Mouse (Mus musculus) MEL (cell line): Measurements from ENCODE around the gene Dus2. TPM values are rescaled to one million over a fixed set of nuclear protein-coding genes. Genes with fewer than 3 reads are reported as not detected.
A peak's percentile ranks its signal among the peaks of the same experiment; 100 is the strongest.

Source experiments
- DNase-seq: peaks from one replicate; pipeline ENCODE4 v3.0.0; 2011; ENCODE audit warnings: low read depth, low spot score
- H3K27ac ChIP-seq: 2 replicates; pipeline ENCODE4 v1.5.1; 2012; ENCODE audit warnings: low read depth, mild to moderate bottlenecking, control low read depth, low read length, moderate library complexity; ENCODE audit not compliant: control insufficient read depth
- H3K27me3 ChIP-seq, 2 experiments: fragments of 150-350 bp in 1 of 2; sonication (generic) in 1 of 2; 2 replicates each; pipeline ENCODE4 v1.6.1; 2012; ENCODE audit warnings: low read length in 2 of 2, mild to moderate bottlenecking in 2 of 2, improper control_type of control experiment in 1 of 2, moderate library complexity in 1 of 2; ENCODE audit not compliant: insufficient read depth in 2 of 2, control insufficient read depth in 1 of 2
- H3K36me3 ChIP-seq, 2 experiments: 2 replicates each; pipeline ENCODE4 v1.6.1; 2012 to 2014; ENCODE audit warnings: low read length in 2 of 2, improper control_type of control experiment in 1 of 2, inconsistent platforms in 1 of 2, mild to moderate bottlenecking in 1 of 2; ENCODE audit not compliant: insufficient read depth in 2 of 2, control insufficient read depth in 1 of 2
- H3K4me1 ChIP-seq, 2 experiments: fragments of 150-350 bp in 1 of 2; sonication (generic) in 1 of 2; 2 replicates each; pipeline ENCODE4 v1.6.1; 2012; ENCODE audit warnings: low read length in 2 of 2, improper control_type of control experiment in 1 of 2, mild to moderate bottlenecking in 1 of 2; ENCODE audit not compliant: insufficient read depth in 2 of 2, control insufficient read depth in 1 of 2
- H3K4me3 ChIP-seq, 2 experiments: fragments of 150-350 bp in 1 of 2; sonication (generic) in 1 of 2; 2 replicates each; pipeline ENCODE4 v1.5.1; 2012; ENCODE audit warnings: low read depth in 2 of 2, low read length in 2 of 2, mild to moderate bottlenecking in 2 of 2, moderate library complexity in 2 of 2, control low read depth in 1 of 2, improper control_type of control experiment in 1 of 2; ENCODE audit not compliant: control insufficient read depth in 1 of 2, insufficient read depth in 1 of 2
- H3K79me2 ChIP-seq: 2 replicates; pipeline ENCODE4 v1.6.1; 2012; ENCODE audit warnings: mild to moderate bottlenecking, low read length, moderate library complexity; ENCODE audit not compliant: control insufficient read depth, poor library complexity, insufficient read depth
- H3K9ac ChIP-seq: 2 replicates; pipeline ENCODE4 v1.6.1; 2012; ENCODE audit warnings: low read depth, mild to moderate bottlenecking, control low read depth, low read length, moderate library complexity; ENCODE audit not compliant: control insufficient read depth, poor library complexity, severe bottlenecking
- H3K9me3 ChIP-seq: fragments of 150-350 bp; sonication (generic); replicated peaks from 2 replicates; pipeline ENCODE4 v1.6.1; 2012; ENCODE audit warnings: mild to moderate bottlenecking, low read length, improper control_type of control experiment, moderate library complexity; ENCODE audit not compliant: insufficient read depth
- CHD2 ChIP-seq: IDR thresholded peaks from 2 replicates; pipeline ENCODE4 v1.6.1; 2011; ENCODE audit warnings: low read length, improper control_type of control experiment
- CTCF ChIP-seq, 3 experiments: IDR thresholded peaks in 2 of 3; conservative IDR thresholded peaks in 1 of 3; 2 replicates each; pipeline ENCODE4 v1.5.1; 2011 to 2012; ENCODE audit warnings: low read length in 3 of 3, low read depth in 2 of 3, mild to moderate bottlenecking in 2 of 3, improper control_type of control experiment in 1 of 3, inconsistent platforms in 1 of 3, mixed read lengths in 1 of 3, moderate library complexity in 1 of 3; ENCODE audit not compliant: control insufficient read depth in 1 of 3, insufficient read depth in 1 of 3, poor library complexity in 1 of 3, severe bottlenecking in 1 of 3
- EP300 ChIP-seq, 2 experiments: IDR thresholded peaks; 2 replicates each; pipeline ENCODE4 v1.6.1; 2011; ENCODE audit warnings: improper control_type of control experiment in 2 of 2, low read length in 2 of 2, low read depth in 1 of 2, mild to moderate bottlenecking in 1 of 2
- GABPA ChIP-seq: IDR thresholded peaks from 2 replicates; pipeline ENCODE4 v1.6.1; 2012; ENCODE audit warnings: low read depth, mild to moderate bottlenecking, inconsistent platforms, low read length, improper control_type of control experiment, moderate library complexity
- GATA1 ChIP-seq: IDR thresholded peaks from 2 replicates; pipeline ENCODE4 v1.6.1; 2011; ENCODE audit warnings: low read depth, low read length, improper control_type of control experiment
- JUND ChIP-seq: IDR thresholded peaks from 2 replicates; pipeline ENCODE4 v1.6.1; 2011; ENCODE audit warnings: low read depth, mild to moderate bottlenecking, improper control_type of control experiment, low read length
- MAX ChIP-seq: IDR thresholded peaks from 2 replicates; pipeline ENCODE4 v1.6.1; 2011; ENCODE audit warnings: low read length, improper control_type of control experiment
- MYB ChIP-seq: IDR thresholded peaks from 2 replicates; pipeline ENCODE4 v1.6.1; 2011; ENCODE audit warnings: mild to moderate bottlenecking, low read depth, low read length, improper control_type of control experiment
- NRF1 ChIP-seq: IDR thresholded peaks from 2 replicates; pipeline ENCODE4 v1.6.1; 2014; ENCODE audit warnings: low read depth, mild to moderate bottlenecking, inconsistent platforms, low read length, improper control_type of control experiment, moderate library complexity; ENCODE audit not compliant: poor library complexity, insufficient read depth, severe bottlenecking
- POLR2A ChIP-seq, 2 experiments: IDR thresholded peaks; 2 replicates each; pipeline ENCODE4 v1.6.1; 2011 to 2012; ENCODE audit warnings: low read length in 2 of 2, mild to moderate bottlenecking in 2 of 2, control low read depth in 1 of 2, improper control_type of control experiment in 1 of 2, low read depth in 1 of 2, moderate library complexity in 1 of 2; ENCODE audit not compliant: control insufficient read depth in 1 of 2, insufficient read depth in 1 of 2, poor library complexity in 1 of 2
- POLR2AphosphoS2 ChIP-seq: IDR thresholded peaks from 2 replicates; pipeline ENCODE4 v1.6.1; 2011; ENCODE audit warnings: low read length, improper control_type of control experiment
- RCOR1 ChIP-seq: IDR thresholded peaks from 2 replicates; pipeline ENCODE4 v1.6.1; 2012; ENCODE audit warnings: low read depth, mild to moderate bottlenecking, inconsistent platforms, low read length, improper control_type of control experiment
- SMC3 ChIP-seq: IDR thresholded peaks from 2 replicates; pipeline ENCODE4 v1.6.1; 2011; ENCODE audit warnings: low read depth, low read length, improper control_type of control experiment
- TAL1 ChIP-seq: IDR thresholded peaks from 2 replicates; pipeline ENCODE4 v1.6.1; 2012; ENCODE audit warnings: mild to moderate bottlenecking, inconsistent platforms, low read length, moderate library complexity, mixed read lengths
- TCF12 ChIP-seq: IDR thresholded peaks from 2 replicates; pipeline ENCODE4 v1.6.1; 2014; ENCODE audit warnings: low read depth, mild to moderate bottlenecking, inconsistent platforms, low read length, improper control_type of control experiment, moderate library complexity
- UBTF ChIP-seq: IDR thresholded peaks from 2 replicates; pipeline ENCODE4 v1.6.1; 2012; ENCODE audit warnings: low read depth, mild to moderate bottlenecking, inconsistent platforms, low read length, improper control_type of control experiment, moderate library complexity, borderline replicate concordance; ENCODE audit not compliant: insufficient read depth
- USF1 ChIP-seq: IDR thresholded peaks from 2 replicates; pipeline ENCODE4 v1.6.1; 2014; ENCODE audit warnings: low read depth, mild to moderate bottlenecking, inconsistent platforms, low read length, improper control_type of control experiment, moderate library complexity
- ZC3H11A ChIP-seq: IDR thresholded peaks from 2 replicates; pipeline ENCODE4 v1.6.1; 2012; ENCODE audit warnings: low read depth, mild to moderate bottlenecking, inconsistent platforms, low read length, improper control_type of control experiment
- ZKSCAN1 ChIP-seq: IDR thresholded peaks from 2 replicates; pipeline ENCODE4 v1.6.1; 2012; ENCODE audit warnings: low read depth, mild to moderate bottlenecking, inconsistent platforms, low read length, improper control_type of control experiment, moderate library complexity
- polyA plus RNA-seq, 2 experiments: library from polyadenylated mRNA; stranded (reverse) in 1 of 2; unstranded in 1 of 2; fragments of >175 nt in 1 of 2; fragments of >200 nt in 1 of 2; gene quantifications; 2 replicates each; pipeline versions ENCODE4 v1.2.1 to v1.2.4; 2012; ENCODE audit warnings: low replicate concordance in 2 of 2, low read depth in 1 of 2; ENCODE audit not compliant: insufficient read length in 2 of 2, insufficient read depth in 1 of 2, missing spikeins in 1 of 2
- total RNA-seq: library from RNA; depleted of rRNA; stranded (reverse); fragments of 300-350 nt; gene quantifications from 2 replicates; pipeline ENCODE4 v1.2.3, GENCODE M21; 2012

The Dus2 gene
- total and polyA plus RNA-seq, 3 experiments, result 9.2 to 11.9 TPM; not detected in 1

DNA sequence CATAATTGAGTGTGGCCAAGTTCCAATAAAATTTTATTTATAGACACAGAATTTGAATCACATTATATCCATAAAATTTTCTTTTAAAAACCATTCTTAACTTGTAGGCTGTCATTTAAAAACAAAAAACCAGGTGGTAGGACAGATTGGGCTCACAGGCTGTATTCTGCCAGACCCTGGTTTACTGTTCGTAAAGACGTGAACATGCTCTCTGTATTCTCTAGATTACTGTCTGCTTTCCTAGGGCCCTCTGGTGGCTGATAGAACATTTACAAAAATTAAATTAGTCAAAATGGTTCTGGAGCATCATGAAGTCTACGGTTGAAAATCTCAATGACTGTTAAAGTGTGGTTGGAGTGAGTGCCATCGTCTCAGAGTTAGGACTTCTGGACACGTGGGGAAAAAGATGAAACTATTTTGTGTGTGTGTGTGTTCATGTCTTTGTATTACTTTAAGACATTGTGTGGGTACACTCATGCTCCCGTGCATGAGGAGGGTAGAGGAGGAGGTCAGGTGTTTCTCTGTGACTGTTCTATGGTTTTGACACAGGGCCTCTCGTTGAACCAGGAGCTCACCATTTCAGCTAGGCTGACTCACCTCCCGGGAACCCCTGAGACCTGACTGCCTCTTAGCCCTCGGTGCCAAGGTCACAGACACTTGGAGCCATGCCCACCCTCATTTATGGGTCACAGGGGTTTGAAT lies 84.2 kb downstream of the Dus2 start:
- no peaks in the 10 kb centered on the region for H3K9me3 ChIP-seq
- H3K36me3 ChIP-seq, result peaks cover 6 to 19% of the 10 kb centered on the region in 2 experiments
- 0 out of 2 replicates have a peak overlapping the region, but pooled peaks have one; percentile 7 for H3K27ac ChIP-seq

DNA sequence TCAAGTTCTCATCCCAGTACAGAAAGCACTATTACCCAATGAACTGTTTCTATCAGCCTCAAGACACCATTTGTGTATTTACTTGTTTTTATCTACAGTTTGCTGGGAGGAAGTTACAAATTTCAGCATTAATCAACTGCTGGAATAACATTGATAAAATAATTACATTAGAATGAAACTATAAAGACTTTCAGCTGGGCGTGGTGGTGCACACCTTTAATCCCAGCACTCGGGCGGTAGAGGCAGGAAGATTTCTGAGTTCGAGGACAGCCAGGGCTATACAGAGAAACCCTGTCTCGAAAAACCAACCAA lies 84.7 kb downstream of the Dus2 start:
- Histone ChIP-seq H3K4me1 (peaks cover 2 to 13% of the 10 kb centered on the region in 2 experiments; a peak in 3 of 4 replicates), H3K9ac (no peak overlapping the region), H3K27me3 (no peaks in the 10 kb centered on the region), H3K27ac (0 out of 2 replicates have a peak overlapping the region, but pooled peaks have one; percentile 7), H3K79me2 (peaks cover 54% of the 10 kb centered on the region), H3K4me3 (no peak overlapping the region), H3K9me3 (no peaks in the 10 kb centered on the region), H3K36me3 (peaks cover 6 to 19% of the 10 kb centered on the region in 2 experiments)
- no peak for DNase-seq
- TF ChIP-seq GATA1, result peak; percentile 61; the same call in 1 of the 2 replicates
- 0 out of 2 replicates have a peak, but pooled peaks have one; percentile 27 for TF ChIP-seq TCF12
- TF ChIP-seq EP300 (IDR thresholded peaks at IDR 0.05; ENCODE audit: low read depth in 1 of 2, low read length in 2 of 2), result peak; percentile 59 to 67
- TF ChIP-seq TAL1, result peak; percentile 26; the same call in 1 of the 2 replicates
- TF ChIP-seq ZC3H11A, result no peak

More for the DNA sequence above, 84.2 kb downstream of the Dus2 start:
- Histone ChIP-seq H3K79me2 (peaks cover 55% of the 10 kb centered on the region), H3K27me3 (no peaks in the 10 kb centered on the region), H3K9ac (no peak overlapping the region), H3K4me3 (no peak overlapping the region), H3K4me1 (peaks cover 2 to 13% of the 10 kb centered on the region in 2 experiments; a peak in 3 of 4 replicates)
- no peak for TF ChIP-seq MAX
- TF ChIP-seq POLR2AphosphoS2, result no peak
- TF ChIP-seq JUND, result no peak
- TF ChIP-seq SMC3, result peak; percentile 39
- TF ChIP-seq UBTF, result no peak
- no peak for TF ChIP-seq CHD2
- no peak for TF ChIP-seq TCF12
- no peak for TF ChIP-seq GABPA
- TF ChIP-seq MYB, result no peak
- TF ChIP-seq POLR2A (IDR thresholded peaks at IDR 0.05; ENCODE audit: control insufficient read depth in 1 of 2, insufficient read depth in 1 of 2, low read depth in 1 of 2, low read length in 2 of 2, poor library complexity in 1 of 2), result no peak
- no peak for TF ChIP-seq ZKSCAN1
- no peak for TF ChIP-seq RCOR1
- peak in 2 of 3 experiments; percentile 34 to 52; a peak in 4 of 6 replicates for TF ChIP-seq CTCF (IDR thresholded peaks at IDR 0.05 in 2 of 3, conservative IDR thresholded peaks at IDR 0.05 in 1 of 3; ENCODE audit: control insufficient read depth in 1 of 3, insufficient read depth in 1 of 3, low read depth in 2 of 3, low read length in 3 of 3, poor library complexity in 1 of 3, severe bottlenecking in 1 of 3)
- no peak for TF ChIP-seq NRF1
- no peak for TF ChIP-seq USF1
- DNase-seq, result peak; percentile 42
